Mouse (Mus musculus): ENCODE measurements around the gene Prss57.

GRCm38 (mm10) chr10:79789581-79789980, 1.2 kb downstream of the Prss57 start:
- TF ChIP-seq CTCF (IDR thresholded peaks at IDR 0.05; ENCODE audit: low read depth) (0 out of 2 replicates have a peak, but pooled peaks have one; percentile 4), EP300 (IDR thresholded peaks at IDR 0.05; ENCODE audit: low read depth) (no peak)

Data from liver, postnatal 0 days (tissue).